Mouse (Mus musculus): Measurements from ENCODE around the gene Cul9. TPM values are rescaled to one million over a fixed set of nuclear protein-coding genes. Genes with fewer than 3 reads are reported as not detected.

Cul9 gene
- total RNA-seq, 1 experiment from 2014 or later: 32.5 TPM

Small RNA genes within 50 kb of the gene (microRNA-seq; reads per million reads assigned to microRNA genes)
- 0.36 to 0.69 reads per million in 2 experiments for gene Mir6976

Other genes starting within 250 kb of the Cul9 start
- gene Dlk2, start 249.0 kb downstream of the Cul9 start, total RNA-seq (2021): 1.00 TPM in 1 of 2 replicates, not detected in the other
- gene Abcc10, start 218.0 kb downstream of the Cul9 start, total RNA-seq (2021): 12.8 and 14.5 TPM in 2 replicates
- gene Zfp318, start 162.7 kb downstream of the Cul9 start, total RNA-seq (2021): 34.7 and 38.3 TPM in 2 replicates
- gene Crip3, start 117.5 kb downstream of the Cul9 start, total RNA-seq (2021): 0.61 and 1.4 TPM in 2 replicates
- gene Slc22a7, start 107.9 kb downstream of the Cul9 start, total RNA-seq (2021): not detected in 2 replicates
- 0.52 and 0.55 TPM in 2 replicates for gene Ttbk1, start 58.7 kb downstream of the Cul9 start, total RNA-seq (2021)
- gene Dnph1, start 49.7 kb downstream of the Cul9 start, total RNA-seq (2021): 5.3 and 8.4 TPM in 2 replicates
- 37.1 and 47.1 TPM in 2 replicates for gene Srf, start 9.8 kb upstream of the Cul9 start, total RNA-seq (2021)
- gene Ptk7, start 83.1 kb upstream of the Cul9 start, total RNA-seq (2021): 8.0 and 16.8 TPM in 2 replicates
- gene Klc4, start 99.6 kb upstream of the Cul9 start, total RNA-seq (2021): 38.4 and 49.7 TPM in 2 replicates
- 96.4 and 119 TPM in 2 replicates for gene Mrpl2, start 99.8 kb upstream of the Cul9 start, total RNA-seq (2021)
- gene Cul7, start 103.9 kb upstream of the Cul9 start, total RNA-seq (2021): 41.3 and 51.4 TPM in 2 replicates
- 26.8 and 33.4 TPM in 2 replicates for gene Rrp36, start 128.0 kb upstream of the Cul9 start, total RNA-seq (2021)
- gene Mea1, start 132.4 kb upstream of the Cul9 start, total RNA-seq (2021): 89.2 and 90.4 TPM in 2 replicates
- 73.3 and 86.4 TPM in 2 replicates for gene Klhdc3, start 134.5 kb upstream of the Cul9 start, total RNA-seq (2021)
- gene Ppp2r5d, start 158.7 kb upstream of the Cul9 start, total RNA-seq (2021): 44.9 and 47.2 TPM in 2 replicates
- gene Pex6, start 165.1 kb upstream of the Cul9 start, total RNA-seq (2021): 60.6 and 68.6 TPM in 2 replicates
- 0.61 and 12.4 TPM in 2 replicates for gene Gnmt, start 182.8 kb upstream of the Cul9 start, total RNA-seq (2021)
- gene Cnpy3, start 205.8 kb upstream of the Cul9 start, total RNA-seq (2021): 50.0 and 64.6 TPM in 2 replicates
- gene Ptcra, start 217.3 kb upstream of the Cul9 start, total RNA-seq (2021): not detected in 2 replicates
- 73.6 and 82.1 TPM in 2 replicates for gene 2310039H08Rik, start 226.2 kb upstream of the Cul9 start, total RNA-seq (2021)
- 69.4 and 73.0 TPM in 2 replicates for gene Rpl7l1, start 236.3 kb upstream of the Cul9 start, total RNA-seq (2021)

All from adrenal gland, postnatal 25 days (tissue).